Comparison of ENCODE assay signal across 31 mouse cellular contexts in the genomic region with DNA sequence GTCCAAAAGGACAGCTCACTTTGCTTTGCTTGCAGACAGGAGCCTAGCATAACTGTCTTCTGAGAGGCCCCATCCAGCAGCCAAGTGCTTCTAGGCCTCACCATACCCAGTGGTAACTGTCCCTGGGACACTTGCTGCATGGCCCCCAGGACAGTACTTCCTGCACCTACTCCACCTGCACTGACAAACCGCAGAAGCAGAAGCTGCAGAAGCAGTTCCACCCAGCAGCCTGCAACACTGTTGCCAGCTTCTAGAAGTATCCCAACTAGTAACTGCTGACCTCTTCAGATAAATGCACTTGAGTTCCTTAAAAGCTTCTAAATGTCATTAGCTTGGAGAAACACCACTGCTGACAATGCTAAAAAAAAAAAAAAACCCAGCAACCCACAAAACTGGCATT. TPM values are rescaled to one million over a fixed set of nuclear protein-coding genes. Genes with fewer than 3 reads are reported as not detected.
DNase-seq lines count a peak whose midpoint lies in the region; ATAC-seq and TF ChIP-seq lines count a peak whose summit lies in the region.
"Had no signal": no experiment of that assay in that cellular context is flagged by ENCODE, and none has a peak within 500 bp of the region (broad histone marks: within the 10 kb centered on the region; RNA-seq: fewer than 3 reads in every experiment).

No protein-coding gene starts in this region.

- DNase-seq in heart, adult 8-10 months (ENCODE audit: low spot score) = peak; percentile 23
- peak; percentile 5 for DNase-seq in lung, postnatal 0 days (ENCODE audit: low spot score)
- no peak for DNase-seq in lung, adult 2 months
- peak; percentile 23 for DNase-seq in thymus, postnatal 4 days
- no peak for DNase-seq in thymus, adult 18-20 months
- DNase-seq in skeletal muscle tissue, adult 2 months (ENCODE audit: low read depth, low spot score) = peak; percentile 15
- DNase-seq in forebrain, embryonic 14.5 days (ENCODE audit: low spot score) = no peak
- DNase-seq: adrenal gland, adult 8-10 months; B cell, adult 2 months; cerebellum, adult 11 months; cerebellum, adult 9-11 months; gastrocnemius, adult 2 months; kidney, adult 8-10 months; kidney, postnatal 4 days; lung, adult 18-20 months; lung, postnatal 14 days; right cerebral cortex, postnatal 25 days; spleen, adult 18-20 months had no signal

- no peak overlapping the region for H3K9ac ChIP-seq in heart, embryonic 11.5 days (ENCODE audit: low read depth, low read length)
- H3K9ac ChIP-seq in lung, postnatal 0 days (replicated peaks; ENCODE audit: low read depth) = no peak overlapping the region
- no peak overlapping the region for H3K9ac ChIP-seq in forebrain, embryonic 14.5 days (ENCODE audit: low read length)
- H3K9ac ChIP-seq: hindbrain, embryonic 12.5 days; intestine, embryonic 15.5 days; limb, embryonic 13.5 days; liver, embryonic 12.5 days; midbrain, embryonic 15.5 days had no signal

- no peak for TF ChIP-seq POLR2A in lung, adult 2 months (IDR thresholded peaks at IDR 0.05; ENCODE audit: borderline replicate concordance, extremely low read depth, low read depth, low read length)

- peaks cover 8% of the 10 kb centered on the region; the same call in 1 of the 2 replicates for H3K36me3 ChIP-seq in heart, embryonic 11.5 days (ENCODE audit: control insufficient read depth, insufficient read depth, low read length)
- H3K36me3 ChIP-seq in lung, postnatal 0 days (ENCODE audit: insufficient read depth, low read length) = peaks cover 10% of the 10 kb centered on the region; the same call in 1 of the 2 replicates
- H3K36me3 ChIP-seq in forebrain, embryonic 14.5 days (ENCODE audit: control insufficient read depth, insufficient read depth, low read length) = peaks cover 91% of the 10 kb centered on the region

- no peak for TF ChIP-seq EP300 in lung, postnatal 0 days (IDR thresholded peaks at IDR 0.05)

- TF ChIP-seq CTCF in lung, postnatal 0 days (IDR thresholded peaks at IDR 0.05) = no peak
- TF ChIP-seq CTCF in lung, adult 2 months (IDR thresholded peaks at IDR 0.05; ENCODE audit: insufficient read depth, low read length) = no peak

- no peak overlapping the region for H3K27ac ChIP-seq in heart, embryonic 11.5 days (ENCODE audit: low read depth, low read length)
- no peak overlapping the region for H3K27ac ChIP-seq in lung, postnatal 0 days (ENCODE audit: low read length)
- no peak overlapping the region for H3K27ac ChIP-seq in forebrain, embryonic 14.5 days (ENCODE audit: low read depth, low read length)
- H3K27ac ChIP-seq: embryonic facial prominence, embryonic 13.5 days; forebrain, embryonic 10.5 days; gastrocnemius, adult 2 months; hindbrain, embryonic 12.5 days; hindbrain, postnatal 0 days; intestine, embryonic 15.5 days; kidney, postnatal 0 days; limb, embryonic 13.5 days; liver, embryonic 12.5 days; midbrain, embryonic 10.5 days; midbrain, embryonic 15.5 days had no signal

- no peak for ATAC-seq in heart, embryonic 11.5 days (replicated peaks; ENCODE audit: insufficient number of reproducible peaks, low FRiP score, low TSS enrichment)
- no peak for ATAC-seq in lung, postnatal 0 days
- no peak for ATAC-seq in forebrain, embryonic 14.5 days
- ATAC-seq: forebrain, embryonic 16.5 days; hindbrain, postnatal 0 days; intestine, embryonic 15.5 days; liver, embryonic 12.5 days; midbrain, embryonic 15.5 days had no signal

- WGBS in heart, embryonic 11.5 days (ENCODE audit: insufficient replicate concordance) = 97% methylated on average over 1 of the region's 1 CpGs
- WGBS in lung, postnatal 0 days = 90% methylated on average over 1 of the region's 1 CpGs
- WGBS in lung, adult 2 months = 88% methylated on average over 1 of the region's 1 CpGs
- WGBS in forebrain, embryonic 14.5 days = 93% methylated on average over 1 of the region's 1 CpGs

- H3K4me2 ChIP-seq in heart, embryonic 11.5 days = no peak overlapping the region
- no peak overlapping the region for H3K4me2 ChIP-seq in lung, postnatal 0 days (replicated peaks; ENCODE audit: low read depth, low read length)
- no peak overlapping the region for H3K4me2 ChIP-seq in forebrain, embryonic 14.5 days (ENCODE audit: low read length)
- H3K4me2 ChIP-seq: embryonic facial prominence, embryonic 13.5 days; hindbrain, embryonic 12.5 days; intestine, embryonic 15.5 days; limb, embryonic 13.5 days; liver, embryonic 12.5 days; midbrain, embryonic 15.5 days had no signal

- H3K27me3 ChIP-seq in heart, embryonic 11.5 days (ENCODE audit: control insufficient read depth, insufficient read depth, low read length) = no peaks in the 10 kb centered on the region
- no peaks in the 10 kb centered on the region for H3K27me3 ChIP-seq in lung, postnatal 0 days (replicated peaks; ENCODE audit: insufficient read depth, low read length)
- no peaks in the 10 kb centered on the region for H3K27me3 ChIP-seq in forebrain, embryonic 14.5 days (replicated peaks; ENCODE audit: control insufficient read depth, insufficient read depth, low read length)
- H3K27me3 ChIP-seq: CH12.LX; embryonic facial prominence, embryonic 13.5 days; hindbrain, embryonic 12.5 days; intestine, embryonic 15.5 days; limb, embryonic 13.5 days; liver, embryonic 12.5 days; midbrain, embryonic 15.5 days had no signal

- no peaks in the 10 kb centered on the region for H3K4me1 ChIP-seq in heart, embryonic 11.5 days (ENCODE audit: control insufficient read depth, insufficient read depth, low read length)
- H3K4me1 ChIP-seq in lung, postnatal 0 days (ENCODE audit: insufficient read depth, low read depth, low read length) = no peaks in the 10 kb centered on the region
- no peaks in the 10 kb centered on the region for H3K4me1 ChIP-seq in lung, adult 2 months (ENCODE audit: control insufficient read depth, insufficient read depth, low read length)
- no peaks in the 10 kb centered on the region for H3K4me1 ChIP-seq in forebrain, embryonic 14.5 days (ENCODE audit: control insufficient read depth, insufficient read depth, low read length)
- H3K4me1 ChIP-seq: embryonic facial prominence, embryonic 13.5 days; forebrain, embryonic 10.5 days; hindbrain, embryonic 12.5 days; intestine, embryonic 15.5 days; limb, embryonic 13.5 days; liver, embryonic 12.5 days; midbrain, embryonic 10.5 days; midbrain, embryonic 15.5 days had no signal

- H3K9me3 ChIP-seq in heart, embryonic 11.5 days (replicated peaks; ENCODE audit: control insufficient read depth, low read length) = no peaks in the 10 kb centered on the region
- no peaks in the 10 kb centered on the region for H3K9me3 ChIP-seq in lung, postnatal 0 days (ENCODE audit: low read length)
- H3K9me3 ChIP-seq in forebrain, embryonic 14.5 days (replicated peaks; ENCODE audit: control insufficient read depth, low read length) = no peaks in the 10 kb centered on the region
- H3K9me3 ChIP-seq: embryonic facial prominence, embryonic 13.5 days; forebrain, embryonic 10.5 days; hindbrain, embryonic 12.5 days; intestine, embryonic 15.5 days; limb, embryonic 13.5 days; liver, embryonic 12.5 days; midbrain, embryonic 10.5 days; midbrain, embryonic 15.5 days had no signal

- H3K4me3 ChIP-seq in heart, embryonic 11.5 days (ENCODE audit: low read depth, low read length) = no peak overlapping the region
- H3K4me3 ChIP-seq in lung, postnatal 0 days (ENCODE audit: low read depth, low read length) = no peak overlapping the region
- H3K4me3 ChIP-seq in lung, adult 2 months (replicated peaks; ENCODE audit: extremely low read depth, low read depth, low read length) = no peak overlapping the region
- H3K4me3 ChIP-seq in forebrain, embryonic 14.5 days (ENCODE audit: low read depth, low read length) = no peak overlapping the region
- H3K4me3 ChIP-seq: embryonic facial prominence, embryonic 13.5 days; forebrain, embryonic 10.5 days; gastrocnemius, adult 2 months; hindbrain, embryonic 12.5 days; intestine, embryonic 15.5 days; limb, embryonic 13.5 days; liver, embryonic 12.5 days; midbrain, embryonic 10.5 days; midbrain, embryonic 15.5 days had no signal

RNA-seq across cellular contexts. Expression of gene Ccdc96, which starts 30.7 kb away (rescaled TPM):
- under 1 TPM; 0.25 to 0.49 (median 0.31) TPM for total RNA-seq in heart, adult 8-10 months (2022)
- 0.25 and 0.44 TPM in 2 replicates for polyA plus RNA-seq in heart, embryonic 11.5 days (2014; fragmentation: Nextera tagmentation; extraction: Ambion mirVana)
- 2.1 and 2.8 TPM in 2 replicates for polyA plus RNA-seq in lung, postnatal 0 days (2015; fragmentation: Nextera tagmentation; extraction: Ambion mirVana)
- polyA plus RNA-seq in lung, adult 2 months (2012; rRNA removed) = 0.37 and 0.82 TPM in 2 replicates
- polyA plus RNA-seq in forebrain, embryonic 14.5 days (2014; fragmentation: Nextera tagmentation; extraction: Ambion mirVana) = 2.5 and 2.8 TPM in 2 replicates

RNA-seq across cellular contexts. Expression of gene Tada2b, which starts 31.0 kb away (rescaled TPM):
- total RNA-seq in heart, adult 8-10 months (2022) = 10 to 100 TPM; 13.8 to 17.5 (median 15.3) TPM
- 2.8 and 3.3 TPM in 2 replicates for polyA plus RNA-seq in heart, embryonic 11.5 days (2014; fragmentation: Nextera tagmentation; extraction: Ambion mirVana)
- 1.9 and 2.2 TPM in 2 replicates for polyA plus RNA-seq in lung, postnatal 0 days (2015; fragmentation: Nextera tagmentation; extraction: Ambion mirVana)
- polyA plus RNA-seq in lung, adult 2 months (2012; rRNA removed) = 13.4 and 13.9 TPM in 2 replicates
- 4.8 and 5.3 TPM in 2 replicates for polyA plus RNA-seq in forebrain, embryonic 14.5 days (2014; fragmentation: Nextera tagmentation; extraction: Ambion mirVana)

RNA-seq across cellular contexts. Expression of gene Grpel1, which starts 50.3 kb away (rescaled TPM):
- 10 to 100 TPM; 61.7 to 66.2 (median 64.4) TPM for total RNA-seq in heart, adult 8-10 months (2022)
- 63.8 and 68.1 TPM in 2 replicates for polyA plus RNA-seq in heart, embryonic 11.5 days (2014; fragmentation: Nextera tagmentation; extraction: Ambion mirVana)
- 35.1 and 35.8 TPM in 2 replicates for polyA plus RNA-seq in lung, postnatal 0 days (2015; fragmentation: Nextera tagmentation; extraction: Ambion mirVana)
- 7.0 and 9.1 TPM in 2 replicates for polyA plus RNA-seq in lung, adult 2 months (2012; rRNA removed)
- 53.8 and 58.5 TPM in 2 replicates for polyA plus RNA-seq in forebrain, embryonic 14.5 days (2014; fragmentation: Nextera tagmentation; extraction: Ambion mirVana)

Comparison
In these comparisons a context has a peak if more than half of its experiments do, and no peak if none do; other contexts are left out.
1. DNase-seq: peak in heart, adult 8-10 months (single experiment), lung, postnatal 0 days (single experiment), thymus, postnatal 4 days (single experiment) and skeletal muscle tissue, adult 2 months (single experiment); none in lung, adult 2 months (single experiment), thymus, adult 18-20 months (0 of 2) and forebrain, embryonic 14.5 days (single experiment).